Mouse (Mus musculus) CH12.LX (cell line): ENCODE results near the gene Tor3a. TPM values are rescaled to one million over a fixed set of nuclear protein-coding genes. Genes with fewer than 3 reads are reported as not detected.
A peak's percentile ranks its signal among the peaks of the same experiment; 100 is the strongest.

ENCODE experiments used
- DNase-seq: peaks from one replicate; pipeline ENCODE4 v3.0.0-alpha.2; 2013; ENCODE audit errors: extremely low read depth
- H3K27ac ChIP-seq: 2 replicates; pipeline ENCODE4 v1.5.1; 2012; ENCODE audit warnings: low read depth, mild to moderate bottlenecking, control low read depth, moderate library complexity; ENCODE audit not compliant: insufficient read depth
- H3K27me3 ChIP-seq: replicated peaks from 2 replicates; pipeline ENCODE3; 2012; ENCODE audit warnings: inconsistent platforms
- H3K36me3 ChIP-seq, 2 experiments: replicated peaks in 1 of 2; 2 replicates each; pipeline versions ENCODE3 to v1.6.1; 2012; ENCODE audit warnings: inconsistent platforms in 1 of 2, low read length in 1 of 2, mild to moderate bottlenecking in 1 of 2, mixed read lengths in 1 of 2, moderate library complexity in 1 of 2; ENCODE audit not compliant: control insufficient read depth in 1 of 2, insufficient read depth in 1 of 2
- H3K4me1 ChIP-seq, 2 experiments: 2 replicates each; pipeline ENCODE4 v1.6.1; 2012; ENCODE audit warnings: inconsistent platforms in 1 of 2, moderate library complexity in 1 of 2; ENCODE audit not compliant: insufficient read depth in 2 of 2, control insufficient read depth in 1 of 2
- H3K4me2 ChIP-seq: 2 replicates; pipeline ENCODE4 v1.6.1; 2012; ENCODE audit warnings: low read depth, mild to moderate bottlenecking, control low read depth; ENCODE audit not compliant: poor library complexity, insufficient read depth, severe bottlenecking
- H3K4me3 ChIP-seq, 3 experiments: fragments of 150-350 bp in 1 of 3; sonication (generic) in 1 of 3; replicated peaks in 1 of 3; 2 replicates each; pipeline versions ENCODE3 to v1.5.1; 2011 to 2012; ENCODE audit warnings: low read depth in 2 of 3, low read length in 2 of 3, mild to moderate bottlenecking in 2 of 3, moderate library complexity in 2 of 3, control low read depth in 1 of 3, improper control_type of control experiment in 1 of 3, inconsistent platforms in 1 of 3, mixed read lengths in 1 of 3; ENCODE audit not compliant: poor library complexity in 1 of 3
- H3K79me2 ChIP-seq: replicated peaks from 2 replicates; pipeline ENCODE4 v1.6.1; 2012; ENCODE audit warnings: mild to moderate bottlenecking, moderate library complexity; ENCODE audit not compliant: control insufficient read depth, poor library complexity, insufficient read depth, severe bottlenecking; ENCODE audit errors: extremely low read depth
- H3K9ac ChIP-seq: 2 replicates; pipeline ENCODE4 v1.6.1; 2012; ENCODE audit warnings: low read depth, mild to moderate bottlenecking, control low read depth, moderate library complexity; ENCODE audit not compliant: insufficient read depth
- H3K9me3 ChIP-seq: replicated peaks from 2 replicates; pipeline ENCODE3; 2012; ENCODE audit warnings: low read length, inconsistent platforms, mixed read lengths
- BHLHE40 ChIP-seq: IDR thresholded peaks from 2 replicates; pipeline ENCODE4 v1.6.1; 2011; ENCODE audit warnings: mild to moderate bottlenecking, low read depth, low read length, improper control_type of control experiment
- E2F4 ChIP-seq: IDR thresholded peaks from 2 replicates; pipeline ENCODE4 v1.6.1; 2011; ENCODE audit warnings: low read depth, low read length, improper control_type of control experiment; ENCODE audit not compliant: insufficient replicate concordance
- EP300 ChIP-seq: IDR thresholded peaks from 2 replicates; pipeline ENCODE4 v1.6.1; 2011; ENCODE audit warnings: low read length, improper control_type of control experiment
- ETS1 ChIP-seq: conservative IDR thresholded peaks from 2 replicates; pipeline ENCODE4 v1.6.1; 2012; ENCODE audit warnings: low read depth, mild to moderate bottlenecking, inconsistent platforms, low read length, improper control_type of control experiment, moderate library complexity
- GABPA ChIP-seq: IDR thresholded peaks from 2 replicates; pipeline ENCODE4 v1.6.1; 2012; ENCODE audit warnings: low read depth, low read length, improper control_type of control experiment, inconsistent platforms; ENCODE audit not compliant: insufficient replicate concordance
- IRF4 ChIP-seq: IDR thresholded peaks from 2 replicates; pipeline ENCODE4 v1.6.1; 2014; ENCODE audit warnings: low read depth, mild to moderate bottlenecking, inconsistent platforms, low read length, improper control_type of control experiment
- MEF2A ChIP-seq: IDR thresholded peaks from 2 replicates; pipeline ENCODE4 v1.6.1; 2014; ENCODE audit warnings: low read depth, mild to moderate bottlenecking, inconsistent platforms, low read length, improper control_type of control experiment, borderline replicate concordance
- MXI1 ChIP-seq: IDR thresholded peaks from 2 replicates; pipeline ENCODE4 v1.6.1; 2011; ENCODE audit warnings: mild to moderate bottlenecking, low read depth, low read length, improper control_type of control experiment
- NELFE ChIP-seq: IDR thresholded peaks from 2 replicates; pipeline ENCODE4 v1.6.1; 2011; ENCODE audit warnings: low read depth, low read length, improper control_type of control experiment
- POLR2A ChIP-seq: IDR thresholded peaks from 2 replicates; pipeline ENCODE4 v1.6.1; 2011; ENCODE audit warnings: low read depth, mild to moderate bottlenecking, improper control_type of control experiment, low read length
- POLR2AphosphoS2 ChIP-seq: IDR thresholded peaks from 2 replicates; pipeline ENCODE4 v1.6.1; 2011; ENCODE audit warnings: low read depth, low read length, improper control_type of control experiment
- TCF12 ChIP-seq: IDR thresholded peaks from 2 replicates; pipeline ENCODE4 v1.6.1; 2014; ENCODE audit warnings: low read depth, mild to moderate bottlenecking, inconsistent platforms, low read length, improper control_type of control experiment
- ZNF384 ChIP-seq: IDR thresholded peaks from 2 replicates; pipeline ENCODE4 v1.6.1; 2012; ENCODE audit warnings: low read depth, low read length, improper control_type of control experiment, inconsistent platforms
- dilution Hi-C: fragments of 300-500 bp; cut with MboI; formaldehyde crosslinking; loops from 2 replicates; pipeline ENCODE4 v1.14.3; 2020; ENCODE audit warnings: low sequenced_read_pairs; ENCODE audit not compliant: extremely low pct_unique_long_range_greater_than_20kb, extremely low pct_ligation_motif_present
- in situ Hi-C: fragments of 300-500 bp; cut with MboI; formaldehyde crosslinking; loops from 3 replicates; pipeline ENCODE4 v1.14.3; 2019; ENCODE audit warnings: low sequenced_read_pairs, low pct_ligation_motif_present, low pct_unique_long_range_greater_than_20kb, mixed read lengths
- polyA plus RNA-seq: library from polyadenylated mRNA; unstranded; fragments of >175 nt; gene quantifications from 2 replicates; pipeline ENCODE4 v1.2.1, GENCODE M21; 2012; ENCODE audit warnings: low read depth; ENCODE audit not compliant: insufficient read length
- total RNA-seq, 2 experiments: library from RNA; depleted of rRNA; stranded (reverse); fragments of 300-350 nt in 1 of 2; fragments of >200 nt in 1 of 2; gene quantifications; 2 replicates each; pipeline ENCODE4 v1.2.3; 2012 to 2014

Tor3a gene
- total and polyA plus RNA-seq, 3 experiments, result 37.6 to 85.7 (median 53.8) TPM

GRCm38 (mm10) chr1:156667141-156667926 is 6.8 kb downstream of the Tor3a start:
- no peak overlapping the region for H3K4me2 ChIP-seq
- peaks cover 3% of the 10 kb centered on the region for H3K79me2 ChIP-seq
- peaks cover 41 to 85% of the 10 kb centered on the region in 2 experiments for H3K36me3 ChIP-seq
- H3K9ac ChIP-seq, result no peak overlapping the region
- in situ Hi-C loops, result no loop called here
- TF ChIP-seq ZNF384 (peak; percentile 77), IRF4 (peak; percentile 16; the same call in 1 of the 2 replicates), ETS1 (peak; percentile 94), BHLHE40 (peak; percentile 83), POLR2A (no peak), MEF2A (peak; percentile 76), E2F4 (no peak), MXI1 (0 out of 2 replicates have a peak, but pooled peaks have one; percentile 21), EP300 (peak; percentile 27; the same call in 1 of the 2 replicates), TCF12 (0 out of 2 replicates have a peak, but pooled peaks have one; percentile 24)
- TF ChIP-seq, all 38 proteins: peak for 8
- dilution Hi-C loops, result no loop called here
- DNase-seq, result peak; percentile 69
- peaks cover 20 to 82% of the 10 kb centered on the region in 2 experiments for H3K4me1 ChIP-seq
- peak overlapping the region; percentile 58 for H3K27ac ChIP-seq
- peak overlapping the region in 1 of 3 experiments; percentile 24 for H3K4me3 ChIP-seq
- H3K27me3 ChIP-seq, result no peaks in the 10 kb centered on the region
- H3K9me3 ChIP-seq, result no peaks in the 10 kb centered on the region

GRCm38 (mm10) chr1:156665777-156666176 is 8.4 kb downstream of the Tor3a start:
- Histone ChIP-seq H3K9me3 (no peaks in the 10 kb centered on the region), H3K36me3 (peaks cover 37 to 82% of the 10 kb centered on the region in 2 experiments), H3K4me1 (peaks cover 24 to 85% of the 10 kb centered on the region in 2 experiments), H3K4me3 (no peak overlapping the region), H3K4me2 (no peak overlapping the region), H3K27me3 (no peaks in the 10 kb centered on the region), H3K9ac (no peak overlapping the region)
- dilution Hi-C loops, result no loop called here
- no peak for DNase-seq
- no peak for TF ChIP-seq POLR2AphosphoS2
- TF ChIP-seq GABPA, result no peak
- no peak for TF ChIP-seq NELFE
- TF ChIP-seq, all 38 proteins: peak for 0
- in situ Hi-C loops, result no loop called here
- H3K27ac ChIP-seq, result no peak overlapping the region
- peaks cover 2% of the 10 kb centered on the region; the same call in 1 of the 2 replicates for H3K79me2 ChIP-seq
